Mouse (Mus musculus) thymus, adult 2 months (tissue): ENCODE results near the gene Mtor.

Experiments used
- CTCF ChIP-seq: fragments of 200-500 bp; IDR thresholded peaks from 2 replicates; pipeline ENCODE4 v1.5.1; 2012; ENCODE audit warnings: mild to moderate bottlenecking, control low read depth, low read length, moderate library complexity, borderline replicate concordance; ENCODE audit not compliant: control insufficient read depth, poor library complexity, insufficient read depth; ENCODE audit errors: extremely low read depth
- POLR2A ChIP-seq: fragments of 200-500 bp; IDR thresholded peaks from 2 replicates; pipeline ENCODE4 v1.6.1; 2012; ENCODE audit warnings: mild to moderate bottlenecking, low read length, control low read depth, moderate library complexity; ENCODE audit not compliant: control insufficient read depth, poor library complexity, insufficient read depth; ENCODE audit errors: extremely low read depth

DNA sequence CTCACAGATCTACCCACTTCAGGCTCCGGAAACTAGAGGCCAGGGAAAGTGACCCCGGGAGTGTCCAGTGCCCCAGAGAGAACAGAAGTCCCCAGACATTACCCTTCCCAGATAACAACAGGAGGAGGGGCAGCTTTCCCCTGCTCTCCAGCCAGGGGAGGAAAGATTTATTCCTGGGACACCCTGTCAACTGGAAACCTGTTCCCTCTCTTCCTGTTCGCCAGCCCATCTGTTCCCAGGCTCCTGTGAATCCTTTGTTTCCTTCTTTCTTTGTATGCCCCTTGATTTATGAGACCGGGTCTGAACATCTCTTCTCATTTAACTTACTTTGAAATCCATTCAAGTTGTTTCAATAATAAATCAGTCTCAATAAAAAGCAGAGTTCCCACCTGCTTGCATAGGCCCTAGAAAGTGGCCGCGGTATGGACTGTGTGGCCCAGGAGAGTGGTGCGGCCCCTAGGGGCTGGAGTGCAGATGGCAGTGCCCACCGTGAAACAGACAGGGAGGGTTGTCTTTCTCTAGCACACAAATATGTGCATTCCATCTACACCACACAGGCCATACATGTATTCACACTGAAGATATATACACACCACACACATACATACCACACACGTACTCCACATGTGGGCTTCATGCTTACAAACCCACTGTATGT, 48.8 kb upstream of the Mtor start:
- TF ChIP-seq CTCF: no peak
- no peak for TF ChIP-seq POLR2A
